In genomic region chr5:72791386-72791785, GRCm38 (mm10) we compare ENCODE assay signal across 13 mouse cellular contexts. TPM values are rescaled to one million over a fixed set of nuclear protein-coding genes. Genes with fewer than 3 reads are reported as not detected.
"Had no signal": no experiment of that assay in that cellular context is flagged by ENCODE, and none has a peak within 500 bp of the region (broad histone marks: within the 10 kb centered on the region; RNA-seq: fewer than 3 reads in every experiment).

No protein-coding gene starts in this region.

- ATAC-seq: hindbrain, embryonic 16.5 days; inflammation-experienced regulatory T-cells, adult 6 months; lung, postnatal 0 days; midbrain, embryonic 15.5 days had no signal

- H3K4me3 ChIP-seq: hindbrain, embryonic 12.5 days; layer of hippocampus, adult 2 months; liver, embryonic 15.5 days; midbrain, embryonic 10.5 days; midbrain, embryonic 15.5 days had no signal

- H3K4me2 ChIP-seq: hindbrain, embryonic 12.5 days; liver, embryonic 11.5 days; liver, embryonic 15.5 days; midbrain, embryonic 15.5 days had no signal

- H3K27me3 ChIP-seq: hindbrain, embryonic 12.5 days; liver, embryonic 15.5 days; midbrain, embryonic 15.5 days had no signal

- H3K9ac ChIP-seq: hindbrain, embryonic 12.5 days; liver, embryonic 15.5 days; midbrain, embryonic 15.5 days had no signal

- H3K36me3 ChIP-seq: hindbrain, embryonic 12.5 days; liver, embryonic 15.5 days; midbrain, embryonic 10.5 days; midbrain, embryonic 15.5 days had no signal

- H3K4me1 ChIP-seq: hindbrain, embryonic 12.5 days; midbrain, embryonic 15.5 days had no signal

- H3K9me3 ChIP-seq: hindbrain, embryonic 12.5 days; liver, embryonic 15.5 days; midbrain, embryonic 10.5 days; midbrain, embryonic 15.5 days had no signal

- DNase-seq: lung, adult 2 months; lung, postnatal 36 days; right cerebral cortex, postnatal 14 days; thymus, postnatal 36 days had no signal

- H3K27ac ChIP-seq: hindbrain, embryonic 12.5 days; layer of hippocampus, adult 2 months; liver, embryonic 15.5 days; midbrain, embryonic 10.5 days; midbrain, embryonic 15.5 days had no signal

RNA-seq across cellular contexts. Expression of gene Txk, which starts 38.8 kb away (rescaled TPM):
- total RNA-seq: layer of hippocampus, adult 2 months had no signal
- polyA plus RNA-seq: hindbrain, embryonic 12.5 days; liver, embryonic 11.5 days; midbrain, embryonic 10.5 days had no signal
